Mouse (Mus musculus) thymus, postnatal 0 days (tissue): ENCODE data around the gene Pgm2l1. TPM values are rescaled to one million over a fixed set of nuclear protein-coding genes. Genes with fewer than 3 reads are reported as not detected.

Experiments
- DNase-seq: peaks from one replicate; pipeline ENCODE4 v3.0.0-alpha.2; 2015; ENCODE audit warnings: low spot score
- polyA plus RNA-seq: library from polyadenylated mRNA; unstranded; fragments of >200 nt; fragmentation: Nextera tagmentation; extraction: Ambion mirVana; gene quantifications from 2 replicates; pipeline ENCODE4 v1.2.1, GENCODE M21; 2015

Pgm2l1 gene
- polyA plus RNA-seq, result 3.3 and 3.9 TPM in 2 replicates

DNA sequence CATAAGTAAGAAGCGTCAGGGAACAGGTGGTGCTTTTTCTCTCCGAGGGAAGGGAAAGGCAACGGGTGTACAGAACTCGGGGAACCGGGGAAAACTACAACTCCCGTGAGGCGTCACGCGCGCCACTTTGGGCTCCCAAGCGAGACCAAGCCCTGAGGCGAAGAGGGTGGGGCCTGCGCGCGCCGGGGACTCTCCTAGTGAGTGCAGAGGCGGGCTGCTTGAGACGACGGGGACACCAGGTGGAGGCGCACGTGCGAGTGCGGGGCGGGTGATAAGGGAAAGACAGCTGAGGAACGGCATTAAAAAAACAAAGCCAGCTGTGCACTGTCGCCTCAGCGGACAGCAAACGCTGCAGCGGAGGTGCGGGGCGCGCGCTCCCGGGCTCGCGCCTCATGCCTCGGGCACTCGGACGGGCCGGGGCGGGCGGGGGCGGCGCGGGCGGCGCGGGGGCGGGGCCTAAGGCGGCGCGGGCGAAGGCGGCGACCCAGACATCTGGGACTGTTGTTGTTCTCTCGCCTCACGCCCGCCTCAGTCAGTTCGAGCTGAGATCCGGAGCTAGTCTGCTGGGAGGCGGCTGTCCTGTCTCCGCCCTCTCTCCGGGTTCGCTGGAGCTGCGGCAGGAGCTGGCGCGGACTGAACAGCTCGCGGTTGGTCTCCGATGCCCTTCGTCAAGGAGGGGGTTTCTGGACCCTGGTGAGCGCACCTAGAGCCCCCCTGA is at the start of gene Pgm2l1:
TSS of gene Pgm2l1 (plus strand) at position 237 of the 718 bp plus-strand sequence.
- peak; percentile 97 for DNase-seq

DNA sequence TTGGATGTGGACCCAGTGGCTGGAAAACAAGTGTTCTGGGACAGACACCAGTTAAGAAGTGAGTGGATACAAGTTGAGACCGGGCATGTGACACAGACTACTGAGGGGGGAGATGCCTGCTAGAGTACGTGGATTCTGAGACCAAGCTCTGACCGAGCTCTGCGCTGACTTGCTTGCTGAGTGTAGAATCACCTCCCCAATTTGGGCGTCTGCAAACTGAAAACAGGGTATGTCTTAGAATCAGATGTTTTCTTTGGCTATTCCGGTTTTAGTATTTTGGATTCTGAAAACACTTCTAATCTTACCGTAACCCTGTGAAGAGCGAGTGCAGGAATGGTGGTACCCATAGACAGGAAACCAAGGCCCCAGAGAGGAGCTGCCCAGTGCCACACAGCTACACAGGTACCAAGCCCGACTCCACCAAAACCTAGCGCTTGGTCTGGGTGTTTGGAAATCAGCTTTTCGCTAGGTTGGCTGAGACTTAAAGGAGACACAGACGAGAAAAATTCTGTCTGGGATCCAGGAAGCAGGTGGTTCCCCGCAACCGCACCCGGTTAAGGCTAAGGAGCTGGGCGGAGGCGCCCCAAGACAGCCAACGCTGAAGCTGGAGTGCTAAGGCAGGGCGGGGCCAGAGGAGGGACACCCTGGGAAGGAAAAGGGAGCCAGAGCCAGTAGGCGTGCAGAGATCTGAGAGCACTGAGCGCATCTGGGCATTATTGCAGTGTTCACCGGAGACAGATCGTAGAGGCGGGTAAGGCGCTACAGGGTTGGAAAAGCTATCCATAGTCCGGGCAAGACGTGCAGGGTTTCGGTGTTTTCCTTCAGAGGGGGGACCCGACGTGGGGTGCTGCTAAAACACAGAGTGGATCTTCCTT is 48.9 kb upstream of the Pgm2l1 start:
- peak; percentile 52 for DNase-seq

DNA sequence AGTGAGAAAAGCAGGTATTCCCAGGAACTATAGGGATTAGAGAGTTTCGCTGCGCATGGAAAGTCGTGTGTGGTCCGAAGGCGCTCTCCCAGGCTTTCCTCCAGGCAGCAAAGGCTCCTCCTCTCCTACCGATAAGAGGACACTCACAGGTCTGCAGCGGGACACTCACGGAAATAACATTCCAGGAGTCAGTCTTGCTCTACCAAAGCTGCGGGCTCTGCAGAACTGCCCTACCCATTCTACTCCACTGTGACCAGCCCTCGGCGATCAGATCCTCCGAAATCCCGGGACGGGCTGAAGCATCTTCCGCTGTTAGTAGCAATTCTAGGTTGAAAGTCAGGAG is 48.3 kb upstream of the Pgm2l1 start:
- no peak for DNase-seq

DNA sequence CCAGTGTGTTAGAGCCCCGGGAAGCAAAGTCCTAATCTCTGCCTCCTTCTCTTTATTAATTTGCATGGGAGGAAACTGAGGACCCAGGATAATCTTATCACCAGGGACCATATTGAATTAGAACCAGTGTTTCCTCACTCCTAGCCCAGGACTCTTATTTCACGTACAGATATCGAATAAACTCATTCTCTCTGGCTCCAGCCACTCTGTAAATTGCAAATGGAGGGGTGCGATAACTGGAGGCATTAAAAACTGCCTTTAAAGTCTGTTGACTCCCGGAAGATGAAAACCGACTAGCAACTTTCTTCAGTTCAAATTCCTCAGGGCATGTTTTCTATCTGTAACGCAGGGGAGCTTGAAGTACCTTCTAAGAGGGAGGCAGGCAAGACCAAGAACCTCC is 47.8 kb upstream of the Pgm2l1 start:
- DNase-seq, result no peak

DNA sequence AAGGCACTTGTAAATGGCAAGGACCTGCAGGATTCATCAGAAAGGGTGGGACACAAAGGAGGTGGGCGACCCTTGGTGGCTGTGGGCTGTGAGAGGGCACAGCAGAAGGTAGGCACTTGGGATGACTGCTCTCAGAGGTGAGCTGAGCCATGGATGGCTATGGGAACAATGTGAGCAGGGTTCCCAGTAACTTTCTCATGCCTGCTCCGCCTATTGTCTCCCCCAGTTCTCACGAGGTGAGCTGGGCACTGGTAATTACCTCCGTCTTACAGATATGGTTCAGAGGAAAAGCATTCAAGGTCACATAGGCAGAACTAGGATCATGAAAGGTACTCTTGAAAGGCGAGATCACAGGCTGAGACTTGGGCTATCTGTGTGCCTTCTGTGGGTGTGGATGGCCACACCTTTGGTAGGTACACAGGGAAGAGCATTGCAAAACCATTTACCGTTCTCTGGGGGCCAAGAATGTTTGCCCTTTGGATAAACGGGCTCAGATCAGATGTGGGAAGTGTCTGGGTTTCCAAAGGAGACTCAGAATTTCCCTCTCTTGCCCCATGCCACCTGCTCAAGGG is 47.3 kb upstream of the Pgm2l1 start:
- no peak for DNase-seq

DNA sequence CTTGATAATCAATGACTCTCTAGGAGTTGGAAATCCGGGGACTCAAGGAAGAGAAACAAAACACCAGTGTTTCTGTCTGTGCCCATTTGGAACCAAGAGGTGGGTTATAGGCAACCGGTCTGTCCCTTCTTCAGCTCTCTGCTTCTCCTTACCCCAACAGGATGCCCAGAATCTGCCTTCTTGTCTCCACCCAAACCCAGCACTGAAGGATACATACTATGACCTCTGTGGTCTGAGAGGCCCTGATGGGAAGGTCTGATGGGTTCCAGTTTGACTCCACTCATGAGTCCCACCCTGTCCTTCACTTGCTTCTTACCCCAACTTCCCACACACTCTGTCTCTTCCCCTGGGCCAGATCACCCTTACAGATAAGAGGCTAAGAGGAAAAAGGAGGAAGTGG is 46.0 kb upstream of the Pgm2l1 start:
- DNase-seq, result no peak

DNA sequence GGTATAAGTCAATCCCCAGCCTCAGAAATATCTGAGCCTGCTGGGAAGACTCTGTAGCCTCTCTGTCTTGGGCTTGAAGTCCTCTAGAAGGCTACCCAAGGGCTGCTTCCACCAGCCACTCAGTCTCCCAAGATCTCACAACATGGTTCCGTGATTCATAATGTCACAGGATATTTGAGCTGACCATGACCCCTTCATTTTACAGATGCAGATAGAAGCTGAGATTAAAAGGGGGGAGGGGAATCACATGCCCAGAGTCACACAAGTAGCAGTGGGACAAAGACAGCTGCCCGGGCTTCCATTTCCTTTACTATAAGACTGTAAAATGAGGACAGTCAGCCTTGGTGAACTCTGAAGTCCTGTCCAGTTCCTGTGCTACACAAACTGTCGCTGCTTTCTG is 45.6 kb upstream of the Pgm2l1 start:
- no peak for DNase-seq

DNA sequence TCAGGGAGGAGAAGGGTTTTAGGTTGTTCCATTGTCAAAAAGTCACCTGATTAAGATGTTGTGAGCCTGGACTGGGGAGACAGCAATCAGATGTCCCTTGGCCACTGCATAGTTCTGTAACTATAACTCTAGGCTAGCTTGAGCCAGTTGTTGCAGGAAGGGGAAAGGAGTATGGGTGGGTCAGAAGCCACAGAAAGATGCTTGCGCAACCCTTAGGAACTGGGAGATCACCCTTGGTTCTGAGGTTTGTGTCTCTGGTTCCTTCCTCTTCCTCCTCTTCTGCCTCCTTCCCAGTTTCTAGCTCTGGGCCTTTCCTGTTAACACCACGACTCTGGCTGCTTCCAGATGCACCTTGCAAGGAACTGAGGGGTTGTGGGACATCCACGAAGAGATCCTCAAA is 44.8 kb upstream of the Pgm2l1 start:
- DNase-seq, result no peak

DNA sequence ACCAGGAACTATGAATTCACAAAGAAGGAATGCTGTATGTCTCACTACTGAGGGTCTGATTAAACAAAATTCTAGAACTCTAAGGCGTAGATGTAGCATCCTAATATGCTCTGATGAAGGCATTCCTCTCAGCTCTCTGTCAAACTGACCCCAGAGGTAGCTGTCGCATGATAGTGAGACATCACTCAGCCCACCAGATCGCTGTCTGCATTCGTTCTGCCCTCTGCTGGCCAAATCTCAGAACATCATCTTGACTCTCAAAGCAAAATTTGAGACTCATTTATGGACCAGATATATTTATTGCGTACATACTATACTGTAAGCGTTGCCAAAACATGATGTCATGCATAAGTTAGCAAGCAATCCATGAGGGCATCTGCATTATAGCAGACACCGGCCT is 39.6 kb upstream of the Pgm2l1 start:
- peak; percentile 52 for DNase-seq

DNA sequence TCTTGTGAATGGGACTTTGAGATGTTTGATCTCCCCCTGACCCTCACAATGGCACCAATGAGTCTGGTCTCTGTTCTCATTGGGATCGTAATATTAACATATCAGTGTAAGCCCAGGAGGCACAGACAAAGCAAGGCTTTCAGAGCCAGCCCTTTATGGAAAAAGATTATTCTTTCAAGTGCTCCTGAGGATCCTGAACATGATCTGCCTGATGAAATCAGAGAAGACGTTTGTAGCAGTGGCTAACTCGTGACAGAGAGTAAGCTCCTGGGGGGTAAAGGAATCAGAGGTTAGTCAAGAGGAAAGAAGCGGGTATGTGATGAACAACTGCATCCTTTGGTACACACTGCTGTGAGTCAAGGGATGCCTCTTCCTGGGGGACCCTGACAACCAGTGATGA is 37.0 kb upstream of the Pgm2l1 start:
- DNase-seq, result no peak

DNA sequence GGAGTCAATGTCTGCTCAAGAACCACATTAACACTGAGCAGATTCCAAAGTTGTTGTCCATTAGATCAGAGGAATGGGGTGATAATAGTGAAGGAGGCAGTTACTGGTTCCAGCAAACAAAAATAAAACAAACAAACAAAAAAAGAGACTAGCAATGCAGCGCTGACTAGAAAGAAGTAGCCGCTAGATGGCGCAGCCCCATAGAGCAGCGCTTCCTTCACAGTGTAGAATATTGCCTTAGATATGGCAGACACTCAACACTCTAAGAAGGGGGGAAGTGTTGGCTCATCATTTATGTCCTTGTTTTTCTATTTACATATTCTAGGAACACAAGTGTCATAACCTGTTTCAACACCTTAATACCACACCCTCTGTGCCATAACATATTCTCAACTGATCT is 36.4 kb upstream of the Pgm2l1 start:
- DNase-seq, result peak; percentile 66

DNA sequence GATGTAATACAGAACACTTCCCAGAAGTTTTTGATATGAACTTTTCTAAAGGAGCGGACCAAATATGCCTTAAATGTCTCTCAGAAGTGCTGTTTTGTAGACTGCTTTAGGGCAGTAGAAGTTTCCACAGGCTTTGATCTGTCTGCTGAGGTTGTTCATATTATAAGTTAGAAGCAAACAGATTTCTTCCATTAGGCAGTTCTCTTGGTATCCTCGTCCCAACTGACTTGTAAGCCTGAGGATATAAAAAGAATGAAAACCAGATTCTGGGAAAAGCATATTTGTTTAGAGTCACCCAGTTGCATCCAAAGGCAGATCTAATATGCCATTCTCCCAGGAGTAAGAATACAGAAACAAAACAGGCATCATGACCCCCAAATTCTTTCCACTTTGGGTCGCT is 26.0 kb upstream of the Pgm2l1 start:
- no peak for DNase-seq

DNA sequence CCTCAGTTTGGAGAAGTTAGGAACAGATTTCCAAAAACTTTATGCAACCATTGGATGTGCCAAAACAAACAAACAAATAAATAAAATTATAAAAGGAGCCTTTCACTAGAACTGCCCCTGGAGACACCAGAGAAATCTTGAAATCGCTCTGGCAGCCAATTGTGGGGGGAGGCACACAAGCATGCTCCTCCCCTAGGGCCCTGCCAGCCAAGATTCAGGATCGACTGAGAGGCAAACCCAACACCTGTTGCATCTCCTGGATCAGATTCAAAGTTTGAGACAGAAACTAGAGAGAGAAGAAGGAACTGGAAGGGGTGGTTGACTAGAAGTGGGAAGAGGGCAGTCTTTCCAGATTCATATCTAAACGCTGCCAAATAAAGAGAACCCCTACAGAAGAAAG is 23.6 kb upstream of the Pgm2l1 start:
- no peak for DNase-seq

DNA sequence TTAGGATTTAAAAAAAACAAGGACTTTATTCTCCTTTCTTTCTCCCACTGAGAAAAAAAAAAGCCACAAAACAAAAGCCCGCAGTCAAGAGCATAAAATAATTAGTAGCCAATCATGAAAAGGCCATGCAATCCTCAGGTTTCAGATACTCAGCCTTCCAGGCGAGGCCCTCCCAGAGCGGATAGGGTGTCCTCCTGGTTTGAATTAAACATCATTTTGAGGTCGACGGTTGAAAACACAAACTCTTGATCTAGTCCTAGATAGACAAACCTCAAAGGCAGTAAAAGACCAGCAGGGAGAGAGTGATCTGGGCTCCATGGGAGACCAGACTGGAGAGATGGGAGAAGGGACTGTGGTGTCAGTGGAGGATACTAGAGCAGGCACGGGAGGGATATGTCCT is 22.3 kb upstream of the Pgm2l1 start:
- DNase-seq, result no peak

DNA sequence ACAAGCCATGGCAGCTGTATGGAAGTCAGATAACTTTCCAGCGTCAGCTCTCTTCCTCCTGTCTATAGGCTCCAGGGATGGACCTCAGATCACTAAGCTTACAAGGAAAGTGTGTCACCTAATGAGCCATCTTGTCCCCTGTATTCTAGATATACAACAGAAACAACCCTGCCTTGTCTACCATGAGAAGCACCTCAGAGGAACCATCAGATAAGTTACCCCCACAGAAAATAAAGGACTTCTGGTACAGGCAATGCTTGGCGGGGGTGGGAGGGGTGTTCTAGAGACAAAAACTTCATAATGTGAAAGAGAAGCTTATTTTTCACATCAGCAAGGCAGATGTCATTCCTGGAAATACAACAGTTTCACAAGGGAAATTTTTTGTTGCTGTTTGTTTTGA is 21.1 kb upstream of the Pgm2l1 start:
- no peak for DNase-seq

DNA sequence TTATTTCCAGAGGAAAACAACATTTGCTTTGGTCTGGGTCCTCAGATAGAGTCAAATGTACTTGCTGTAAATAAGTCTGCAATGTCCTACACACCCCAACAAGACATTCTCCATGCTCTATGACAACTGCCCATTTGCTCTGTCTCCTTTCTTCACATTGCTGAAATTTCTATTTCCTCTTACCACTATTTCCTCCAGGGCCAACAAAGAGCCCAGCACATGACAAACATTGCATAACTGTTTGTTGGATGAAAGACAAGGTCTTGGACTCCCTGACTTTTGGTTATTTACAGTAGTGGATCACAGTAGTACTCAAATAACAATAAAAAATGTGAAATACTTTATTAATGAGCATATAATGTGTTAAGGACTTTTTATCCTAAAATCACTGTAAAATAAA is 19.3 kb upstream of the Pgm2l1 start:
- no peak for DNase-seq

DNA sequence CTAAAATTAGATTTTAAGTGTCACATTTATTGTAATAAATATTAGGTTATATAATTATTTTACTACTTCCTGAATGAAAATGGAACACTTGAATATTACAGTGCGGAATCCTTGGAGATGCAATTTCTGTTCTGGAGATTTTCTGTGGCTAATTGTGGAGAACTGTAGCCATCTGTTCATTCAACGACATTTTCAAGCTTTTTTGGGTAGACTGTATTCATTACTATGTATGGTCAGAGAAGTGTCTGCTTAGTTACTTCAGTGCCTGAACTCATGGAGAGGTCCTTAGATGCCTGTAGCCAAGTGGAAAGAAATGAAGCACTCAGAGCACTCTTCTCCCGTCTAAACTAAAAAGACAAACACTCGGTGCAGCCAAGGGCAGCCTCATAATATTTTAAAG is 12.9 kb upstream of the Pgm2l1 start:
- DNase-seq, result no peak

DNA sequence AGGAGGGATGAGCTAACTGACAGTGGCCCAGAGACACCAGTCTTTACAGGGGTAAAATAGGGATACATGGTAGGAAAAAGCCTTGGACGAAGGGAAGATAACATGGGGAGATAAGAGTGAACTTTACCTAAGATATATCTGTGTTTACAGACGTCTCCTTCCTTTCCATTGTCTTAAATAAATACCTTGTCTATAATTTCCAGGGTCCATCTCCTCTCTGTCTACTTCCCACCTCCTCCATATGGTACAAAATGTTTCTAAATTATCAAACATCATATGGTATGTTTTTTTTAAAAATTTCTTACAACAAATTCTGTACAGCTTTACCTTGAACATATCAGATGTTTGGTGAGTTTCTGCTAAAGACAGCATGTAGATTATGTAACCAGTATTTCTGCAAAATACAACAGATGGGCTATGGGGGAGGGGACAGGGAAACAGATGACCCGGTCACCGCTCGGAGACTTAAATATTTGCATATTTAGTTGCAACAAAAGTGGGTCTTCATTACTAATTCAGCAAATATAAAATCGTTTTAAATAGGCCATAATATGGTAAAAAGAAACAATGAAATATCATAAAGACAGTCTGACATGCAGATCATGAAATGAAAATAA is 12.0 kb upstream of the Pgm2l1 start:
- DNase-seq, result no peak

DNA sequence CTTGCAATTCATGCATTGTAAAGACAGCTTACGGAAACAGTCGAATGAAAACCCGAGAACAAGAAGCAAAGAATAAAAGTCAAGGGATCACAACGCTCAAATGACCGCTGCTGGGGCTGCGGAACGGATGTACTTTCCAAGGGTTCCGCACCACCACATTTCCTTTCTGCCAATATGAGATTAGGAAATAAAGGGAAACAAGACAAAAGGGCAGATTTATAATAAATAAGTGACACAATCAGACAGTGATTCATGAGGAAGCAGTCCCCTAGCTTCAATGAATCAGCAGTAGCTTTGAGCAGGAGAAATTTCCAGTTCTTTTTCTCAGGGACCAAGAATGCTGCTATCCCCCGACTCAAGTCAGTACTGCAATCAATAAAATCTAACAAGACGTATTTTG is 11.2 kb upstream of the Pgm2l1 start:
- DNase-seq, result no peak

DNA sequence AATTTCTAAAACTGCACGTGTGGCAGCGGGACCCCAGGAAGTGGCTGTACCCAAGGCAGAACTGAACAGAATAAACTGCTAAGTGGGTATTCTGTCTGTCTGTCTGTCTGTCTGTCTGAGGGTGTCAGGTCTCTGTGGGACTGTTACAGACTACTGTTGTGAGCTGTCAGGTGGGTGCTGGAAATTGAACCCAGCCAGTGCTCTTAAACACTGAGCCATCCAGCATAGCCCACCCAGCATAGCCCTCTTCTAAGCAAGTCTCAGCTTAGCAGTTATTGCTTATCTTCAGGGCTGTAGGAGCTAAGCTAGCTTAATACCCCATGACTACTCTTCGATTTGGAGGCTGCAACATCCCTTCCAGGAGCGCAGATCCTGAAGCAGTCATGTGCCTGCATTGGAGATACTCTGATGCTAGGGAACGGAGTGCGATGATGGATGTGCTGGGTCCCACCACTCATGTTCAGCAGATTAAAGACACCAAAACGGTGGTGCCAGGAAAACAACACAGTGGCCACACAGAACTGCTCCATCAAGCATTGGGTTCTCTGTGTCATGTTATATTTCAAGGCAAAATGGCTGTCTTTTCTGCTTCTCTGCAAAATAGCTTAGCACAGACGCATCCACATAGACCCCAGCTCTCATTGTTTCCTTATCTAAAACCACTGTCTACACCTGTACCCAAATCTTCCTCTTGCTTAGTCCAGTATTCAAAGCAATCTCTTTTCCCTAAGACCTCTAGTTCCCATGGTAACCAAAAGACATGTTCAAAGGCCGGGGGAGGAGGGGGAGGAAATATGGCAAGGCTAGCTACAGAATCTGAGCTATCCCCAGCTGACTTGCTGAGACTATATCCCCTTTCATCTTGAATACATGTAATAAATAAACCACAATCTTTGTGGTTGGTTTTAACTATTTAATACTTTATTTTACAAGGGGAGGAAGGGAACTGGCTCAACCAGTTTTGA is 10.3 kb upstream of the Pgm2l1 start:
- DNase-seq, result no peak
